Mouse (Mus musculus) neural tube, embryonic 13.5 days (tissue): Measurements from ENCODE around the gene Defb36. TPM values are rescaled to one million over a fixed set of nuclear protein-coding genes. Genes with fewer than 3 reads are reported as not detected.

Experiments used
- ATAC-seq: fragments of 200-750 bp; cut with Nextera tagmentation; 2 replicates; pipeline ENCODE4 v1.8.0; 2017; ENCODE audit warnings: low read depth, mild to moderate bottlenecking, moderate TSS enrichment, moderate library complexity
- H3K27ac ChIP-seq: fragments of 300-500 bp; sonication (generic); replicated peaks from 2 replicates; pipeline ENCODE4 v1.5.1; 2015; ENCODE audit warnings: moderate library complexity, mild to moderate bottlenecking, inconsistent platforms
- H3K27me3 ChIP-seq: fragments of 300-500 bp; sonication (generic); 2 replicates; pipeline ENCODE4 v1.6.1; 2015; ENCODE audit warnings: mild to moderate bottlenecking, inconsistent platforms
- H3K36me3 ChIP-seq: fragments of 300-500 bp; sonication (generic); 2 replicates; pipeline ENCODE4 v1.6.1; 2015; ENCODE audit warnings: mild to moderate bottlenecking, inconsistent platforms
- H3K4me1 ChIP-seq: fragments of 300-500 bp; sonication (generic); replicated peaks from 2 replicates; pipeline ENCODE4 v1.6.1; 2015; ENCODE audit warnings: inconsistent platforms
- H3K4me2 ChIP-seq: fragments of 300-500 bp; sonication (generic); 2 replicates; pipeline ENCODE4 v1.6.1; 2015; ENCODE audit warnings: inconsistent platforms, mild to moderate bottlenecking, moderate library complexity
- H3K4me3 ChIP-seq: fragments of 300-500 bp; sonication (generic); 2 replicates; pipeline ENCODE4 v1.5.1; 2015; ENCODE audit warnings: mild to moderate bottlenecking, inconsistent platforms
- H3K9ac ChIP-seq: fragments of 300-500 bp; sonication (generic); 2 replicates; pipeline ENCODE4 v1.6.1; 2015; ENCODE audit warnings: moderate library complexity, mild to moderate bottlenecking, inconsistent platforms
- H3K9me3 ChIP-seq: fragments of 300-500 bp; sonication (generic); 2 replicates; pipeline ENCODE4 v1.6.1; 2016; ENCODE audit warnings: inconsistent platforms
- WGBS: fragments of 180-500 bp; shearing (Covaris S2); methylation state at CpG from one replicate; pipeline ENCODE4 v1.1.7; 2015; 5-methylcytosine and 5-hydroxymethylcytosine counted together
- polyA plus RNA-seq: library from polyadenylated mRNA; unstranded; fragments of >200 nt; fragmentation: Nextera tagmentation; extraction: Ambion mirVana; gene quantifications from 2 replicates; pipeline ENCODE4 v1.2.1, GENCODE M21; 2015

The Defb36 gene
- polyA plus RNA-seq, 1 experiment from 2014 or later, result not detected

DNA sequence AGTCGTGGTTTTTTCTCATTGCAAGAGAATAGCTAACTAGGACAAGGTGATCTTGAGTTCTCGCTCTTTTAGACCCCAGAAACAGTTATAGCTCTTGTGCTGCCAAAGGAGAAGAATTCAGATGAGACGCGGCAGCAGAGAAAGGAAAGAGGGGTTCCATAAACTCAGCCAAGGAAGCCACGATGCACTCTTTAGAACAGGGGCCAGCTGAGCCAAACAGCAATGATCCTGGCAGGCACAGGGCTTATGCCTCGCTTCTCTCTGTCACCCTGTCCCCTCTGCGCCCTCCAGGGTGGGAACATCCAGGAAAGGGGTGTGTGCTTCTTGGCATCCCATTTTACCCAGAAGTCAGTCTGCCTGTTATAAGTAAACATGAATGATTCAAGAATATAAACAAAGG is 4.8 kb upstream of the Defb36 start, which contains the start of gene Defb45:
Gene Defb45 (minus strand): TSS at position 101 of the 400 bp plus-strand sequence.
- 64% methylated on average over 7 of the region's 7 CpGs for WGBS
- Histone ChIP-seq H3K27ac (no peak within 1 kb of the TSS), H3K4me2 (no peak within 1 kb of the TSS), H3K27me3 (no peaks in the 10 kb centered on the region), H3K4me3 (no peak within 1 kb of the TSS), H3K36me3 (no peaks in the 10 kb centered on the region), H3K4me1 (no peaks in the 10 kb centered on the region), H3K9ac (no peak within 1 kb of the TSS), H3K9me3 (no peaks in the 10 kb centered on the region)
- no peak for ATAC-seq

DNA sequence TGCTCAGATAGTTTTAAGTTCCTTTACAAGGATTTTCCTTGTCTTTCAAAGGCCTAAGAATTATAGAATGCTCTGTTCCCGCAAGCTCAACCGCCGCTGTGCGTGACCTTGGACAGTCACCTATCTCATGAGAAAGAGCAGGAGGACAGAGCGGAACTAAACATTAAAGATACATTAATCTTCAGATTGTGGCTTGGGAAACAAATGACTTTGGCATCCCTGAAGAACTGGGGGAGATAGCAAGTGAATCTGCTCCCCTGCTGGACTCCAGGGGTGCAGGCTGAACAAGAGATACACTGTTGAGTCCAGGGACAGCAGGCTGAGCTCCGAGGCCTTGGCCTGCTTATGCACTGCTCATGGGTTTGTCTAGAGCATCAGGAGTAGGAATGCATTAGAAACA is 4.1 kb upstream of the Defb36 start:
- Histone ChIP-seq H3K36me3 (no peaks in the 10 kb centered on the region), H3K27ac (no peak overlapping the region), H3K4me2 (no peak overlapping the region), H3K9ac (no peak overlapping the region), H3K27me3 (no peaks in the 10 kb centered on the region), H3K9me3 (no peaks in the 10 kb centered on the region), H3K4me3 (no peak overlapping the region), H3K4me1 (no peaks in the 10 kb centered on the region)
- 73% methylated on average over 6 of the region's 6 CpGs for WGBS
- no peak for ATAC-seq

DNA sequence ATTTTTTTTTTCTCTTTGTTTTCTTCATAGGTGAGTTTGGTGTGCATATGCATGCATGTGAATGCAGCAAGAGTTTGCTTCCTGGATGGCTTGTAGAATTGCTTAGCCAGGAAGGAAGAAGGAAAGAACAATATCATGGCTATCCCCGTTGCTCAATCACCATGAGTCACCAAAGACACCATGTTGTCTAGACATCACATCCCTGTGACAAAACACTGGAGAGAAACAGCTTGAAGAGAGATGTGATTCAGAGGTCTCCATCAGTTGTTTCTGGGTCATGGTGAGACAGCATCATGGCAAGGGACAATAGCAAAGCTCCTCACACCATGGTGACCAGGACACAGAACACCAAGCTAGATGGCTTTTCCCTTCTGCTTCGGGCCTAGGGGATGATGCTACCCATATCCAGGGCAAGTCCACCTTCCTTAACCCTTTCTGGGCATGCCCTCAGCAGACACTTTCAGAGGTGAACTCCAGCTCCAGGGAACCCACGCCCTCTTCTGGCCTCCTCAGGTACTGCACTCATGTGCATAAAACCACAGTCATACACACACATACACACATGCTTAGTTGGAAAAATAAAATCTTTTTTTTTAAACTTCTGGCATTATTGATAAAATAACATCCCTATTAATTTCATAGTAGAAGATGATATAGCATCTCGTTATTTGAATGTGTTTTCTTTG is 2.7 kb upstream of the Defb36 start:
- no peak overlapping the region for H3K27ac ChIP-seq
- 78% methylated on average over 4 of the region's 4 CpGs for WGBS
- no peaks in the 10 kb centered on the region for H3K27me3 ChIP-seq
- H3K9me3 ChIP-seq, result no peaks in the 10 kb centered on the region
- no peak for ATAC-seq
- H3K4me2 ChIP-seq, result no peak overlapping the region
- H3K36me3 ChIP-seq, result no peaks in the 10 kb centered on the region
- no peak overlapping the region for H3K9ac ChIP-seq
- H3K4me3 ChIP-seq, result no peak overlapping the region
- no peaks in the 10 kb centered on the region for H3K4me1 ChIP-seq

DNA sequence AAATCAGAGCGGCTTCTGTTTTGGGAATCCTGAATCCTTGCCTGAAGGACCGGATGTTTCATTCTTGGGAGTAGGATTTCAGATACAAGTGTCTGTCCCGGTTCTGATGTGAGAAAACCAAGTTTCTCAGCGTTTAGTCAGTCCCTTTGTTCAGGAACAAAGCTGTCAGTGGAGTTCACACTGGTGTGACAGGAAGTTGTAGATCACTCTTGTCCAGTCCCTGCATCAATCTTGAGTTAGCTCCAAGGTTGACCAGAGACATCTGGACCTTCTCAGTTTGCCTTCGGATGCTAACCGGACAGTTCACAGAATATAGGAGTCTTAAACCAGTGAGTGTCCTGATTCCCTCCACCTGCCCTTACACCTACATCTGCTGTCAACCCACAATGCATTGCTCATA is 3.6 kb downstream of the Defb36 start:
- Histone ChIP-seq H3K36me3 (no peaks in the 10 kb centered on the region), H3K4me2 (no peak overlapping the region), H3K9me3 (peaks cover 4% of the 10 kb centered on the region; the same call in 1 of the 2 replicates), H3K4me3 (no peak overlapping the region), H3K27ac (no peak overlapping the region), H3K9ac (no peak overlapping the region), H3K27me3 (no peaks in the 10 kb centered on the region), H3K4me1 (no peaks in the 10 kb centered on the region)
- 63% methylated on average over 6 of the region's 6 CpGs for WGBS
- ATAC-seq, result no peak

DNA sequence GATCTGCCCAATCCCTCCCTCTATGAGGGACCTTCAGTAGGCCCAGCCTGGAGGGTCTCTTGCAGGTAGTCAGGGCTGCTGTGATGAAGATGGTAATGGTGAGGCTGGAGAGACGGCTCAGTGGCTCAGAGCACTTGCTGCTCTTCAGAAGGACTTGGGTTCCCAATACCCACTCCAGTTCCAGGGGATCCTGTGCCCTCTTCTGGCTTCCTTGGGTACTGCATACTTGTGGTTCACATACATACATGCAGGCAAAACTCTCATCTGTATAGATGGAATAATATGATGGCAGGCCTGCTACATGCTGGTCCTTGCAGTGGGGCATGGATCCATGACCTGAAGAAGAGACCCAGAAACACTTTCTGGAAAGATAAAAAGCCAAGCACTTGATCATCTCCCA is 4.6 kb downstream of the Defb36 start:
- H3K9ac ChIP-seq, result no peak overlapping the region
- no peaks in the 10 kb centered on the region for H3K36me3 ChIP-seq
- H3K27ac ChIP-seq, result no peak overlapping the region
- H3K4me2 ChIP-seq, result no peak overlapping the region
- no peaks in the 10 kb centered on the region for H3K4me1 ChIP-seq
- peaks cover 4% of the 10 kb centered on the region; the same call in 1 of the 2 replicates for H3K9me3 ChIP-seq
- no peak overlapping the region for H3K4me3 ChIP-seq
- no peaks in the 10 kb centered on the region for H3K27me3 ChIP-seq
- 81% methylated on average over 1 of the region's 1 CpGs for WGBS
- ATAC-seq, result no peak

DNA sequence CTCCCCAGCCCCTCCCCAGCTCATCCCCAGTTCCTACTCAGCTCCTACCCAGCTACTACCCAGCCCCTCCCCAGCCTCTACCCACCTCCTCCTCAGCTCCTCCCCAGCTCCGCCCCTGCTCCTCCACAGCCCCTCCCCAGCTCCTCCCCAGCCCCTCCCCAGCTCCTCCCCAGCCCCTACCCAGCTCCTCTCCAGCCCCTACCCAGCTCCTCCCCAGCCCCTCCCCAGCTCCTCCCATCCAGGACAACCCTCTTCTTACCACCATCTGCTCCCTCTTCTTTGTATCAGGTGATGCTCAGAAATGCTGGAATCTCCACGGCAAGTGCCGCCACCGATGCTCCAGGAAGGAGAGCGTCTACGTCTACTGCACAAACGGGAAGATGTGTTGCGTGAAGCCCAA is 8.1 kb downstream of the Defb36 start:
- Histone ChIP-seq H3K9me3 (peaks cover 4% of the 10 kb centered on the region; the same call in 1 of the 2 replicates), H3K27ac (no peak overlapping the region), H3K9ac (no peak overlapping the region), H3K27me3 (no peaks in the 10 kb centered on the region), H3K36me3 (no peaks in the 10 kb centered on the region), H3K4me1 (no peaks in the 10 kb centered on the region), H3K4me2 (no peak overlapping the region), H3K4me3 (no peak overlapping the region)
- ATAC-seq, result no peak
- WGBS, result 30% methylated on average over 8 of the region's 8 CpGs

DNA sequence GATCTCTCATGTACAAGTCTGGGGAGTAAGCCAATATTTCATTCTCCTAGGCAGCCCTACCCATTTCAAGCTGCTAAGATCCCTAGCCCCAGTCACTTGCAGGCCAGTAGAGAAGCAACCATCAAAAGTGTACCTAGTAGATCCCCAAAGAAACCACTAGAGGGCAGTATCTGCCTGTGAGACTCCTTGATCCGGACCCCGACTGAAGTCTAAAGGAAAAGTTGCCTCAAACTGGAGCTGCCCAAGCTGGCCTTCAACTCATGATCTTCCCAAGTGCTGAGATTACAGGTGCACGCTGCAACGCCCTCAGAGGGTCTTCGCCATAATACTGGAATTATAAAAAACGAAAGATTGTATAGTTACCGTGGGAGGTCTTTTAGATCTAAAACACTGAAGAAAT is 11.4 kb downstream of the Defb36 start:
- WGBS, result 9% methylated on average over 7 of the region's 7 CpGs
- no peaks in the 10 kb centered on the region for H3K36me3 ChIP-seq
- no peak overlapping the region for H3K27ac ChIP-seq
- ATAC-seq, result peak; percentile 59
- H3K9ac ChIP-seq, result no peak overlapping the region
- H3K4me1 ChIP-seq, result no peaks in the 10 kb centered on the region
- H3K9me3 ChIP-seq, result no peaks in the 10 kb centered on the region
- no peak overlapping the region for H3K4me2 ChIP-seq
- no peak overlapping the region for H3K4me3 ChIP-seq
- no peaks in the 10 kb centered on the region for H3K27me3 ChIP-seq

DNA sequence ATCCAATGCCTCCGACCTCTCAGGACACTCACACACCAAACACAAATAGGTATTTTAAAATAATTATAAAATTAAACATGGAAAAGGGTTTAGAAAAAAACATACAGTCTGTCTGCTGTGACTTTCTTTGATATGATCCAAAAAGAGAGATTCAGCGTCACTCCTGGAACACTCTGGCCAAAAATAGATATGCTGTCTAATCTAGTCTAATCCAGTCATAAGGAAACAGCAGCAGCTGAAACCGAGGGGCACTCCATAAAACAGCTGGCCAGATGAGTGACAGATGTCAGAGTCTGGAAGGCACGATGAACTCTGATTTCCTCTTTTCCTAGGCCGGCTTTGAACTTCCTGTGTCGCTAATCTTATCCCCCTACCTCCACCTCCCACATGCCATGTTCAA is 12.3 kb downstream of the Defb36 start:
- Histone ChIP-seq H3K9me3 (no peaks in the 10 kb centered on the region), H3K36me3 (no peaks in the 10 kb centered on the region), H3K27ac (no peak overlapping the region), H3K4me3 (no peak overlapping the region), H3K9ac (no peak overlapping the region), H3K4me2 (no peak overlapping the region), H3K27me3 (no peaks in the 10 kb centered on the region), H3K4me1 (no peaks in the 10 kb centered on the region)
- 88% methylated on average over 6 of the region's 6 CpGs for WGBS
- no peak for ATAC-seq

DNA sequence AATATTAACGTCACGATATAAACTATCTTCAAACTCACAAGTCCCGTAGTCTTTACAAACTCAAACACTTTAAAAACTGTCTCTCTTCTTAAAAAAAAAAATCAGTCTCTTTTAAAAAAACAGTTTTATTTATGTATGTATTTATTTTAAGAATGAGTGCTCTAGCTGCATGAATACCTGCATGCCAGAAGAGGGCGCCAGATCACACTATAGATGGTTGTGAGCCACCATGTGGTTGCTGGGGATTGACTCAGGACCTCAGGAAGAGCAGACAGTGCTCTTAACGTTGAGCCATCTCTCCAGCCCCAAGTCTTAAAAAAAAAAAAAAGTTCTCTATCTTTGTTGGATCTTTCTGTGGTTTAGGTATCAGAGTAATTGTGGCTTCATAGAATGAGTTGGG is 13.2 kb downstream of the Defb36 start:
- Histone ChIP-seq H3K4me3 (no peak overlapping the region), H3K4me1 (no peaks in the 10 kb centered on the region), H3K4me2 (no peak overlapping the region), H3K27ac (no peak overlapping the region), H3K9ac (no peak overlapping the region), H3K27me3 (no peaks in the 10 kb centered on the region), H3K36me3 (no peaks in the 10 kb centered on the region), H3K9me3 (no peaks in the 10 kb centered on the region)
- WGBS, result 52% methylated on average over 5 of the region's 5 CpGs
- no peak for ATAC-seq

DNA sequence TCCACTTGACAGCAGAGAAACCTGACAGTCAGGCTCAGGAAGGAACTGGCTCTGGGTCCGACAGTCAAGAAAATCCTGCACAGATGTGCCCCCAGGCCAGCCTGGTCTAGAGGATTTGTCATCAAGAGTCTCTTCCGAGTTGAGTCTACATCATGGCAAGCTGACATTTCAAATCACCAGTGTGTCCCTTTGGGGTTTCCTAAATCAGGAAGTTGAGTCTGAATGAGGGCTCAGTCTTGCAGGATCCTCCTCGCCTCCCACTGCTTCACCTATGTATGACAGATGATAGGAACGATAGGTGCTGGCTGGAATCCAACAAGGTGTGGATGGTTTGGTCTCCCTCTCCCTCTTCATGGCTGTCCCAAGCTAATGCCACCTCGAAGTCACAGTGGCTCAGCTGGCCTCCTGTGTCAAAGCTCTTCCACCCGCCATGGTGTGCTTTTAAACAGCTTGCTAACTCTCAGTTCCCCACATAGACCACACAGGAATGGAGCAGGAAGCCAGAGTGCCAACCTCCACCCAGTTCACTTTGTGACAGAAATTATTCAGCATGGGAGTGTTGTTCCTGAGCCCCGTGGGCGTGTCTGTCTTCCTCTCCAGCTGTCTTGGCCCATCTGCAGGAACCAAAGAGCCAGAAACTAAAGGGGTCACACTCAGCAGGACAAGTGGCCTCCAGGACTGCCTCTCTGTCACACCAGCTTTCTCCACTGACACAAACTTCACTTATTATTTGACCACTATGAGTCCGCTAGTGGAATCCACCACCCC is 16.4 kb downstream of the Defb36 start:
- Histone ChIP-seq H3K9me3 (no peaks in the 10 kb centered on the region), H3K36me3 (no peaks in the 10 kb centered on the region), H3K4me1 (peaks cover 5% of the 10 kb centered on the region), H3K27ac (no peak overlapping the region), H3K4me2 (no peak overlapping the region), H3K27me3 (peaks cover 16% of the 10 kb centered on the region), H3K4me3 (no peak overlapping the region), H3K9ac (no peak overlapping the region)
- WGBS, result 79% methylated on average over 9 of the region's 9 CpGs
- ATAC-seq, result no peak

DNA sequence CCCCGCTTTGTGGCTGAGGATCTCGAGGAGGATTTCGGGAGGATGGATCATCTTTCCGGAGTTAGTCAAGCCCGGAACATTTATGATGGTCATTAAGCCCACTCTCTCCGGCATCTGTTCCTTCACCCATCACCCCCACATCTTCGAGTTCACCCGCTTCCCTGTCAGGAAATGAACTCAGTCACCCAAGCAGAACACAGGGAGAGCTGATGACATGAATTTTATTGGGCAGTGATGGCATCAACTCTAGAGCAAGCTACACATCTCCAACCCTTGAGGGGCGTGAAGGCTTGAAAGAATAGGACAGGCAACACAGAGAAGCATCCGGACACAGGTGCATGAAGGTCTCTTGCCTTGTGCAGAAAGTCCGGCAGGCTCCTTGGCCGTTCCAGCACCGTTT is 18.0 kb downstream of the Defb36 start:
- Histone ChIP-seq H3K9ac (no peak overlapping the region), H3K9me3 (no peaks in the 10 kb centered on the region), H3K27ac (no peak overlapping the region), H3K4me2 (no peak overlapping the region), H3K27me3 (peaks cover 32% of the 10 kb centered on the region), H3K36me3 (no peaks in the 10 kb centered on the region), H3K4me1 (peaks cover 13% of the 10 kb centered on the region), H3K4me3 (no peak overlapping the region)
- 76% methylated on average over 13 of the region's 13 CpGs for WGBS
- no peak for ATAC-seq

DNA sequence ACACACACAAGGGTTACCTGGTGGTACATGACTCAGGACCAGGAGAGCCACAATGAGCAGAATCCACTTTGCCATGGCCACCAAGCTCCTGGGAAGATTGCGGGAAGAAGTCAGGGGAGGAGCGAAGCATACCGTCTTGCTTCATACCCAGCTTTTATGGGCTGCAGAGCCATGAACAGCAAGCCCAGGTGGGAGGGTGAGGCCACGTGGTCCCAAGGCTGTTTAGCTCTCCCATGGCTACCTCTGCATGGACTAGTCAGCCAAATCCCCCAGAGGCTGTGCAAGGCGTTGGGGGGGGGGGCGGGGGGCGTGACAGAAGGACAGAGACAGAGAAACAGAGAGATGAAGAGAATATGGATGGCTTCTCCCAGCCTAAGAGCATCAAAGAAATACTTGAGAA is 18.8 kb downstream of the Defb36 start, which contains the start of gene Defb25:
Gene Defb25 (minus strand): TSS at position 101 of the 400 bp plus-strand sequence.
- Histone ChIP-seq H3K9me3 (no peaks in the 10 kb centered on the region), H3K9ac (no peak within 1 kb of the TSS), H3K27me3 (peaks cover 40% of the 10 kb centered on the region), H3K4me1 (peaks cover 17% of the 10 kb centered on the region), H3K27ac (no peak within 1 kb of the TSS), H3K36me3 (no peaks in the 10 kb centered on the region), H3K4me3 (no peak within 1 kb of the TSS), H3K4me2 (no peak within 1 kb of the TSS)
- no peak for ATAC-seq
- 84% methylated on average over 7 of the region's 7 CpGs for WGBS
